Mouse (Mus musculus): ENCODE results near the gene Ppan. TPM values are rescaled to one million over a fixed set of nuclear protein-coding genes. Genes with fewer than 3 reads are reported as not detected.
A peak's percentile ranks its signal among the peaks of the same experiment; 100 is the strongest.

The Ppan gene
- 42.2 TPM for polyA plus RNA-seq (2021)

GRCm38 (mm10) chr9:20887704-20888385 lies at the start of gene Ppan:
Gene Ppan, plus strand, starts transcription at chr9:20888175.
- DNase-seq (ENCODE audit: low read depth, low spot score): peak; percentile 55
- CTCF ChIA-PET: interaction anchor here (1.5 to 3.7 kb wide), 3 partner anchors 10 to 11 kb away, joined by 4 to 17 read pairs (median 13); partner anchors contain the start of gene Eif3g
- ATAC-seq: peak; percentile 94
- POLR2A ChIA-PET: interaction anchor here (0.9 to 1.1 kb wide), 2 partner anchors 10 to 11 kb away, joined by 3 to 7 read pairs; no protein-coding TSS in a partner anchor
- no peaks in the 10 kb centered on the region for H3K27me3 ChIP-seq
- in situ Hi-C loops (cut with MboI; ENCODE audit: low pct_unique_long_range_greater_than_20kb): no loop called here
- no peak for TF ChIP-seq CTCF (IDR thresholded peaks at IDR 0.05)

- ATAC-seq (no peak), DNase-seq (ENCODE audit: low read depth, low spot score) (no peak)
- no peak for TF ChIP-seq CTCF (IDR thresholded peaks at IDR 0.05)
- H3K27me3 ChIP-seq: no peaks in the 10 kb centered on the region
- ChIA-PET CTCF (no interaction called here), POLR2A (interaction anchor here (0.6 kb wide), 1 partner anchor 88 kb away, joined by 3 read pairs; no protein-coding TSS in a partner anchor)
- in situ Hi-C loops (cut with MboI; ENCODE audit: low pct_unique_long_range_greater_than_20kb): loop anchor here (10.0 to 25.0 kb wide), 2 partner anchors 174 to 377 kb away; partner anchors contain the start of gene Zfp26
Measured at GRCm38 (mm10) chr9:20838931-20839330, 49.0 kb upstream of the Ppan start.

- CTCF ChIA-PET: no interaction called here
- peaks cover 13% of the 10 kb centered on the region for H3K27me3 ChIP-seq
- no peak for TF ChIP-seq CTCF (IDR thresholded peaks at IDR 0.05)
- in situ Hi-C loops (cut with MboI; ENCODE audit: low pct_unique_long_range_greater_than_20kb): loop anchor here (25.0 kb wide), 1 partner anchor 380 kb away; the partner anchor contains the start of gene Zfp26
- no peak for ATAC-seq
- POLR2A ChIA-PET: no interaction called here
- no peak for DNase-seq (ENCODE audit: low read depth, low spot score)
Measured at GRCm38 (mm10) chr9:20842211-20842610, 45.8 kb upstream of the Ppan start.

- CTCF ChIA-PET: no interaction called here
- in situ Hi-C loops (cut with MboI; ENCODE audit: low pct_unique_long_range_greater_than_20kb): loop anchor here (25.0 kb wide), 1 partner anchor 380 kb away; the partner anchor contains the start of gene Zfp26
- no peak for DNase-seq (ENCODE audit: low read depth, low spot score)
- H3K27me3 ChIP-seq: peaks cover 15% of the 10 kb centered on the region
- POLR2A ChIA-PET: no interaction called here
- TF ChIP-seq CTCF (IDR thresholded peaks at IDR 0.05): peak; percentile 65
- no peak for ATAC-seq
Measured at GRCm38 (mm10) chr9:20842670-20843069, 45.3 kb upstream of the Ppan start.

GRCm38 (mm10) chr9:20850179-20850578 lies 37.8 kb upstream of the Ppan start:
- no peak for ATAC-seq
- in situ Hi-C loops (cut with MboI; ENCODE audit: low pct_unique_long_range_greater_than_20kb): no loop called here
- POLR2A ChIA-PET: no interaction called here

GRCm38 (mm10) chr9:20857131-20857530 lies 30.8 kb upstream of the Ppan start:
- peak; percentile 28 for DNase-seq (ENCODE audit: low read depth, low spot score)
- no peak for ATAC-seq
- TF ChIP-seq CTCF (IDR thresholded peaks at IDR 0.05): no peak
- ChIA-PET POLR2A (no interaction called here), CTCF (no interaction called here)
- in situ Hi-C loops (cut with MboI; ENCODE audit: low pct_unique_long_range_greater_than_20kb): no loop called here
- peaks cover 14% of the 10 kb centered on the region for H3K27me3 ChIP-seq

More at GRCm38 (mm10) chr9:20850179-20850578, 37.8 kb upstream of the Ppan start:
- H3K27me3 ChIP-seq: peaks cover 34% of the 10 kb centered on the region
- CTCF ChIA-PET: no interaction called here
- TF ChIP-seq CTCF (IDR thresholded peaks at IDR 0.05): no peak
- no peak for DNase-seq (ENCODE audit: low read depth, low spot score)

- POLR2A ChIA-PET: no interaction called here
- TF ChIP-seq CTCF (IDR thresholded peaks at IDR 0.05): no peak
- H3K27me3 ChIP-seq: peaks cover 6% of the 10 kb centered on the region
- in situ Hi-C loops (cut with MboI; ENCODE audit: low pct_unique_long_range_greater_than_20kb): no loop called here
- DNase-seq (ENCODE audit: low read depth, low spot score) (no peak), ATAC-seq (no peak)
- CTCF ChIA-PET: no interaction called here
Measured at GRCm38 (mm10) chr9:20859926-20860325, 28.0 kb upstream of the Ppan start.

GRCm38 (mm10) chr9:20861821-20862220 lies 26.2 kb upstream of the Ppan start:
- ChIA-PET CTCF (no interaction called here), POLR2A (no interaction called here)
- TF ChIP-seq CTCF (IDR thresholded peaks at IDR 0.05): peak; percentile 50
- in situ Hi-C loops (cut with MboI; ENCODE audit: low pct_unique_long_range_greater_than_20kb): no loop called here
- no peak for DNase-seq (ENCODE audit: low read depth, low spot score)
- ATAC-seq: no peak
- no peaks in the 10 kb centered on the region for H3K27me3 ChIP-seq

GRCm38 (mm10) chr9:20862225-20862624 lies 25.8 kb upstream of the Ppan start:
- no peak for TF ChIP-seq CTCF (IDR thresholded peaks at IDR 0.05)
- ChIA-PET POLR2A (no interaction called here), CTCF (no interaction called here)
- in situ Hi-C loops (cut with MboI; ENCODE audit: low pct_unique_long_range_greater_than_20kb): no loop called here
- no peaks in the 10 kb centered on the region for H3K27me3 ChIP-seq
- ATAC-seq (no peak), DNase-seq (ENCODE audit: low read depth, low spot score) (no peak)

- DNase-seq (ENCODE audit: low read depth, low spot score) (no peak), ATAC-seq (no peak)
- H3K27me3 ChIP-seq: peaks cover under 1% of the 10 kb centered on the region
- POLR2A ChIA-PET: no interaction called here
- CTCF ChIA-PET: interaction anchor here (0.9 to 1.1 kb wide), 2 partner anchors 126 to 204 kb away, joined by 3 read pairs; no protein-coding TSS in a partner anchor
- no peak for TF ChIP-seq CTCF (IDR thresholded peaks at IDR 0.05)
- in situ Hi-C loops (cut with MboI; ENCODE audit: low pct_unique_long_range_greater_than_20kb): no loop called here
Measured at GRCm38 (mm10) chr9:20866879-20867278, 21.1 kb upstream of the Ppan start.

GRCm38 (mm10) chr9:20868448-20869001 lies 19.4 kb upstream of the Ppan start, which contains the start of gene A230050P20Rik:
Gene A230050P20Rik, plus strand, starts transcription at chr9:20868642.
- no peak for TF ChIP-seq CTCF (IDR thresholded peaks at IDR 0.05)
- CTCF ChIA-PET: no interaction called here
- DNase-seq (ENCODE audit: low read depth, low spot score) (no peak), ATAC-seq (no peak)
- in situ Hi-C loops (cut with MboI; ENCODE audit: low pct_unique_long_range_greater_than_20kb): no loop called here
- H3K27me3 ChIP-seq: peaks cover 7% of the 10 kb centered on the region
- POLR2A ChIA-PET: no interaction called here
